Mouse (Mus musculus) granulocyte monocyte progenitor cell, adult 5-6 weeks (primary cell): Measurements from ENCODE around the gene Gm12166. TPM values are rescaled to one million over a fixed set of nuclear protein-coding genes. Genes with fewer than 3 reads are reported as not detected.

Experiments used
- ATAC-seq: replicated peaks from 2 replicates; pipeline ENCODE4 v1.8.0; 2016; ENCODE audit warnings: mild to moderate bottlenecking, moderate TSS enrichment, inconsistent platforms; ENCODE audit not compliant: poor library complexity, severe bottlenecking
- total RNA-seq, 2 experiments: library from RNA; stranded (forward) in 1 of 2; stranded (reverse) in 1 of 2; fragments of 200-712, 200-1000 nt in 1 of 2; fragments of >200 nt in 1 of 2; fragmentation: Nextera tagmentation in 1 of 2; gene quantifications; 2 replicates each; pipeline ENCODE4 v1.2.3; 2014 to 2017

Gm12166 gene
- total RNA-seq (2014; fragmentation: Nextera tagmentation), result 9.0 and 11.9 TPM in 2 replicates
- total RNA-seq (2017), result 20.7 and 35.7 TPM in 2 replicates

DNA sequence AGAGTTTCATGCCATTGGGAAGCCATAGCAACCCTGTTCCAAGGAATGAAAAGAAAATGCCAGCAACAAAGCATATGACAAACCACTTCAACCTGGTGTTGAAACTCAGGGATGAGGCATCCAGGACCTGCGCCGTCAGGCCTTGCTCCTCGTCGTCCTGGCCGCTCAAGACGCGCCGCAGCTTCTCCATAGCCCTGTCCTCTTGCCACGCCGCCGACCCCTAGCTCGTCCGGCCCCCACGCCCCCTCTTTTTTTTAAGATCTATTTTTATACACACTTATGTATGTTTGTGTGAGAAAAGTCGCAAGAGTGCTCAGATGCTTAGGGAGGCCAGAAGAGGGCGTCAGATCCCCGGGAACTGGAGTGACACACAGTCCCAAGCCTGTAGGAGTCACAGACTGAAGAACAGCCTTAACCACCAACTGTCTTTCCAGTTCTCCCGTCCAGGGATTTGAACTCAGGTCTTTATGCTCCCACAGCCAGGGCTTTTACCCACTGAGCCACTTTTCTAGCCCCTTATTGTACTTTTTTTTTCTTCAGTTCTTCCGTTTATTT lies at the start of gene Gm12166:
TSS of gene Gm12166 (minus strand) at position 217 of the 555 bp plus-strand sequence.
- ATAC-seq, result peak; percentile 67

DNA sequence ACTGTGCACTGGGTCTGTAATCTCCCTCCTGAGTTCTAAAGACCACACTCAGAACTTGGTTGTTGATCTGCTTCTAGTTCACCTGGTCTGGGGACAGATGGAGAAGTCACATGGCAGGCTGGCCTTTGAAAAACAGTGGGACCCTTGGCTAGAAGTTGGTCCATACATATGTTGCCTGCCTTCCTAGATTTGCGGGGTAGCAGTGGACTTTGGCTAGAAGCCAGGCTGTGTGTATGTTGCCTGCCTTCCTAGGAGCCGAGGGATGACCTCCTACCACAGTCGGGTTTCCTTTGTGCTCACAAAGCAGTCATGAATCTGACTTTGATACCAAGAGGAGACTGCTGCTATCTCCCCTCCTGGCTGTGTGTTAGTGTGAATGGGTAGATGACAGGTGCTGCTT lies 44.9 kb upstream of the Gm12166 start:
- ATAC-seq, result no peak

DNA sequence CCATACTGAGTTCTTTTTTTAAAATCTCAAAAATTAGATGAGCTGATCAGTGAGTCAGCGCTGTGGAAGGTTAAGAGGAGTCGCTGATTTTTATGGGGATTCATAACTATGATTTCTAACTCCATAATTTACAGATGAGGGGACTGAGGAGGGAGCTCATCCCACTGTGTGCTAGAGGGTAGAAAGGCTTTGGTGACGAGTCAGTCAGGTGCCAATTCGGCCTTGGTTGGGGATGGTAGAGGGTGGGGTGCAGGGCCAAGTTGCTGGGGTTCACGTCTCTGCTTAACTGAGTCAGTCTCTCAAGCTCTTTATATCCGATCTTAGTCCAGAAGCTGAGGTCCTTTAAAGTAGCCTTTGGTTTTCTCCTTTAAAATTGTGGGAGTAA lies 44.1 kb upstream of the Gm12166 start:
- ATAC-seq, result no peak

DNA sequence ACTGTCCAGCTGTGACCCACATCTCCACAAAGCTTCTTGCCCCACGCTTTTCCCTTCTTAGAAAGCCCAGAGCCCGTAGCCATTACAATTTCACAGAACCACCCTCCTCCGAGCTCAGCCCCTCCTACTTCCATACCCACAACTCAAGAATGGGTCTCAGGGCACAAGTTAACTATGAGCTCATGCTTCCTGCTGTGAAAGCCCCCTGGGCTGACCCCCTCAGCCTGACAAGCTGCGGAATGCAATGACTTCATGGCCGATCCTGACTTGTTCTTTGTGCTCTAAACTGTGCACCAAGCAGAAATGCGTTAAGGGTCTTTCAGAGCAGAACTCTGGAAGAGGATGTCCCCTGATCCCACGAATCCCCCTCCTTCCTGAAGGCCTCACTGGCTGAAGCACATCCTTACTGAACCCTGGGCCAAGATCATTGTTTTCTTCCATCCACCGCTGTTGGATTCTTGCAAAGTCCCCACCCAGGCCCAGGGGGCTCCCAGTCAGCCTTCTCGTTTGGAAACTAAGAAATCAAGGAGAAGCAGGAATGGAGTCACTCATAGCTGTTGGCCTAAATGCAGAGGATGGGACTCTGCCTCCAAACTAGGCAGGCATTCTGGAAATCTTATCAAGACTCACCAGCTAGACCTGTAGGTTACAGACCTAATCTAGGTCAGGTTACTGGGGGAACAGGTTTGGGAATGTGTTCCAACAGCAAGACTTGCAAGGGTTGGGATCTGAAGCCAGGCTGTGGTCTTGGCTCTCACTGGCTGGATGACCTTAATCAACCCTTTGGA lies 43.5 kb upstream of the Gm12166 start:
- no peak for ATAC-seq

DNA sequence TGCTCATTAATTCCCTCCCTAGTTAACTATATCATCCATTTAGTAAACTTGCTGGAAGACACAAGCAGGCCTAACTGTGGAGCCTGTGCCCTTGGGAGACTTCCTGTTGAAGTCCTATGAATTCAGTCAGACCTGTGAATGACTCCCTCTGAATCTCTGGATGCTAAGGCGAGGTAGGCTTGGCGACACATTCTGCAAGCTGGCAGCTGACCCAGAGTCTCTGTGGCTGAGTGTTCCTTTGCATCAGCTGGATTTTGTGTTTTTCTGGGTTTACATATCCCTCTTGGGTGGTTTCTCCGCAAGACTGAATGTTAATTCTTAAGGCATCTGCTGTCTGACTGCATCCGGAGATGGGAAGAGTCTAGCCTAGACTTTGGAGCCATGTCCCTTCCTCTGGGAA lies 40.0 kb upstream of the Gm12166 start:
- no peak for ATAC-seq

DNA sequence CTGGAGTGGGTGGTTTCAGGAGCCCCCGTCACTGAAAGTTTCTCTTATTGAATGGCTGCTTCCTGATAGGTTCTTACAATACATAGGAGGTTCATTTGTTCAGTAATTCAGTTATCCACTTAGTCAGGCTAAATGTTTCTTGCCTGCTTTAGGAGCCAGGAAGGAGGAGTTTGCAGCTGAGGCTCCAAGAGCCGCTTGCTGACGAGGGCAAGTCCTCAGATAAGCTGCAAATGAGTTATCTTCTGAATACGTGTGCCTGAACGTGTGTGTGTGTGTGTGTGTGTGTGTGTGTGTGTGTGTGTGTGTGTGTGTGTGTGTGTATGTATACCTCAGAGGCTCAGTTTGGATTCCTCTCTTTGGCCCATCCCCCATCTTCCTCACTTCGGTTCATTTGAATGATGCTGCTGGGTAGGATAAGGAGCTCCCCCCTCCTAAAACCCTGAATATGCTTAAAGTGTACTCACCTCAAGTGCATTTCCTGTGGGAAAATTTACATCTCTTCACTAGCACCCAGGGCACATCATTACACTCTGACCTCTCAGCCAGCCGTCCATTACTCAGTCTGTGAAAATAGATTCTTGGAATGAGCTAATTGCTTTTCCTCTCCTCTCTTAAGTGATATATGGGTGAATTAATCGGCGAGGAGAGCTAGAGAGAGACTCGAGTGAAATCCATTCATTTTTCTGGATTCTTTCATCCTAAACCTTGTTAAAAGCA lies 39.0 kb upstream of the Gm12166 start:
- no peak for ATAC-seq

DNA sequence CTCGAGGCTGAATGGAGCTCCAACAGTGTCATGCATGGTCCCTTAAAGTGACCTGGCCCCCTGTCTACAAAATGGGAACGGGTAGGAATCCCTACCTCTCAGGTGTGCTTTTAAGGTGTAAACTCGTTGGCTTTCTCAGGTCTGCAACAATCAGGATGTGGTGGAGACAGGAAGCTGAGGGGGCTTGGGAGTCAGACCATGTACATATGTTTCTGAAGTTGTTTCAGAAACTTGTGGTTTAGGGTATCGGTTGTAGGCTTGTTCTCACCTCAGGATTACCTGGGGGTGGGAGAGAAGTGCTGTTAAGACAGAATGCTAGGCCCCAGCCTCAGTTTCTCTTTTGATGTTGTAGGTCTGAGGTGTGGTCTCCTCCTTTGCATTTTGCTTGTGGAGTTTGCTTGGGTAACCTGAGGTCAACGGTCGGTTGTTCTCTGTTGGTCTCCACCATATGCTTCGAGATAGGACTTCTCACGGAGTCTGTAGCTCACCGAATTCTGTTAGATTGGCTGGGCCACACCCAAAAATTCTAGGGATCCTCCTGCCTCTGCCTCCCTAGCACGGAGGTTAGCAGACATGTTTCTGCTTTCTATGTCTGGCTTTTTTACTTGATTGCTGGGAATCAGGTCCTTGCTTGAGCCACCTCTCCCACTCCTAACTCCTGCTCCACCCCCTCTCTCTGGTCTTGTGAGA lies 38.1 kb upstream of the Gm12166 start:
- no peak for ATAC-seq

DNA sequence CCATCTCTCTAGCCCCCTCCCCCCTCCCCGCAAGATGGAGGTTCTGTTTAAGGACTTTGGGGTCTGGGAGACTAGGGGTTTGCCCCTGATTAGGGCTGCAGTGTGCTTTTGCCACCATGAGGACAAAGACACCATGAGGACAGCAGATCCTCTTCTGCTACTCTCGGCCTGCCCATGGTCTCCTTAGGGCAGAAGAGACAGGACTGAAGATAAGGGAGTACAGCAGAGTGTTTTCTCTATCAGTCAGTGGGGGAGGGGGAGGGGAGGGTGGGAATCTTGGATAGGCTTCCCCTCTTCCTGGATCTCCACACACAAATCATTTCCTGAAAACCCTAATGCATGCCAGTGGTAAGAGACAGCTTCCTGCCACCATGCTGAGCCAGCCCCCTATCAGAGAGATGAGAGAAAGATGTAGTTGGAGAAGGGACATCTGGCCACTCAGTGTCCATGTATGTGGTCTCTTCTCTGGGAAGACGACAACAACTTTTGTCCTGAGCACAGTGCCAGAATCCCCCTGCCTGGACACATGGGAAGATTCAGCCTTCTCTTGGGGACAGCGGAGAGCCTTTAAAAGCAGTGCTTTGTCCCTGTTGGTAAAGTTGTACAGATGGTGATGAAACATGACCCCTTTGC lies 37.1 kb upstream of the Gm12166 start:
- ATAC-seq, result no peak

DNA sequence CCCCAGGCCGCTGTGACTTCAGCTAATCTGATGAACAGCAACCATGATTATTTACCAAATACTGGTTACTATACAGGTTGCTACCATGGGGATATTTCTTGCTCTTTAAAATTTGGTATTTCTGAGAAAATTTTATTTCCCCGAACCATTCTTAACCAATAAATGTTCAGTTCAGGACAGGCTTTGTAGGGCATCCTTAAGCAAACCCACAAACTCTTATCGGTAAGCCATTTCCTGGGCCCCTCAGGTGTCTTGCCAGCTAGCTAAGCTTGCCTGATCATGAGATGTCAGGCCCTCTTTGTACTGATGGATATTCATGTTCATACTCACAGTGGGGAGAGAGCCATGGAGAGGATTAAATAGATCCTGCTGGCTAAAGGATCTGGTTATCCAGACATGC lies 34.3 kb upstream of the Gm12166 start:
- ATAC-seq, result no peak

DNA sequence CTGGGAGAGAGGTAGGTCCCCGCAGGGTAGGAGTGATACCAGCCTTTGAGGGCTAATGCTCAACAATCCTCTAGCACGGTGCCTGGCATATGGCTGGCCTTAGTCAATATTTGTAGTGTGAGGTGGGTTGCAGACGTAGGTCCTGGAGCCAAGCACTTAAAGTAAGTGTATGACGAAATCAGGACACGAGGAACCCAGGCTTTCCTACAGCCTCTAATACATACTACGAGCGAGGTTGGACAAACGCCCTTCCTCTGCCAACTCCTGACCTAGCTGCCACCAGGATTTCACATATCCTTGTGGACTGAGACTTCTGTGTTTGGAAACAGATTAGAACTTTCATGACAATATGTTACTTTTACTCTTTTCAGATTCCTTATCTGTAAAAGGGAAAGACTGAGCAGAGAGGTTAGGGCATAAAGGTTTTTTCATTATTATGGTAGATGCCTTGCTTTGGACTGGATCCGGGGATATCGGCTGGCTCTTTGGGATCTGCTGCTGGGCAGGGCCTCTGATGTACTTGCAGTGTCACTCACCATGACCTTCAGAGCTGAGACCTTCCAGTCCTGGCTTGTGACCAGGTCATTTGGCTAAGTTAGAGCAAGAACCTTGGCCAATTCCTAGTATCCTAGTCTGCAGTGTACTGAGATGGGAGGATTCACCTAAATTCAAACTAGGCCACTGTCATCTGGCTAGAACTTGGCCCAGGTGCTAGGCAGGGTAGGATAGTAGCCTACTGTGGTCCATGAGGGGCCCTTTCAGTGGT lies 33.5 kb upstream of the Gm12166 start:
- peak; percentile 9 for ATAC-seq

DNA sequence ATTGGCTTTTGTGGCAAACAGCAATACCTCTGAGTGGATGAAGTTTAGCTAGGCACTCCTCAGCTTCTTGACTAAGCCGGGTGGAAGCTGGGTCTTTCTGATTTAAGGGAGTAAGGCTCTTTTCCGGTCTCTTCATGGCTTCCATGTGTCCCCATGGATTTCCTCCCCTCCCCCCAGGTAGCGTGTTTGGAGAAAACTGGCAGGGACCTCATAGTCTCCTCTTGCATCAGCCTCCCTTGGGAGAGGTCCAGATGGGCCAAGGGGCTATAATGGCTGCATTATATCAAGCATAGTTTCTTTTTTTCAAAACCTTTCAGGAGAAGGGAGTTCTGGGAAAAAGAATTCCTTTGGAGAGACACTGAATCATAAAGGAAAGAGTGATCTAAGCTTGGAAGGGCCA lies 32.4 kb upstream of the Gm12166 start:
- no peak for ATAC-seq

DNA sequence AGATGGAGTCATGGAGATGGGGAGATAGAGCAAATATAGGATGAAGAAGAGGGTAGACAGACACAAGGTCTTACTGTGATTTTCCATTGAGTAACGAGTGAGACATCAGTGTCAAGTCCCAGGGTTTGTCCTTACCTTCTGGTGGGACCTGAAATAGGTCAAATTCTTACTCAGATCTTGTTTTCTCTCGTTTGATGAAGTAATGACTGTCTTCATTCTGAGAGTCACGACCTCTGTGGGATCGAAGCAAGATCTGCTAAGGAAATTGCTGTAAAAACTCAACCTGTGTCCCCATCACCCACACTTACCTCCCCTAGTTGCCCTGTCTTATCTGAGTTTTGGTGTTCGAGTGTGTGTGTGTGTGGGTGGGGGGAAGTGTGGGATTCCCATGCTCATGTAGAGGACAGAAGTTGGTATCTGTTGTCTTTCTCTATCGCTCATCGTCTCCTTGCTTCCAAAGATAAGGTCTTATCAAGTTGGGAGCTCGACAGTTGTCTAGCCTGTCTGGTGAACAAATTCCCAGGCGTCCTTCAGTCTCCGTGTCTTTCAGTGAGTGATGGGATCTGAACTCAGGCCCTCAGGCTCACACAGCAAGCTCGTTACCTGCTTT lies 31.8 kb upstream of the Gm12166 start:
- no peak for ATAC-seq

DNA sequence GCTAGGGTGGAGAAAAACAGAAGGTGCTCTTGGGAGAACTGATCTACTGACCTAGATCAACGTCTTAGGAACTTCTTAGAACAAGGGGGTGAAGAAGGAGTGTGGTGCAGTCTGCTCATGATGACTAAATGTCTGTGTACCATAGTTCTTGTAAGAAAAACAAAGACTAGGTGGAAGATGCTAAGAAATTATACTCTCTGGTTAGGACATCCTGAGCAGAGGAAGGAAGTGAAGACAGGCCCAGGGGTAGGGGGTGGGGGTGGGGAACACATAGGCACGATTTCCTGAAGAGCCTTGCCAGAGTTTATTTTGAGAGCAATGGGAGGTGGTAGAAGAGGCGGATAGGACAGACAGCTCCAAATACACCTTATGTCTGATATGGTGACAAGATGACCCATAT lies 31.3 kb upstream of the Gm12166 start:
- peak; percentile 46 for ATAC-seq

DNA sequence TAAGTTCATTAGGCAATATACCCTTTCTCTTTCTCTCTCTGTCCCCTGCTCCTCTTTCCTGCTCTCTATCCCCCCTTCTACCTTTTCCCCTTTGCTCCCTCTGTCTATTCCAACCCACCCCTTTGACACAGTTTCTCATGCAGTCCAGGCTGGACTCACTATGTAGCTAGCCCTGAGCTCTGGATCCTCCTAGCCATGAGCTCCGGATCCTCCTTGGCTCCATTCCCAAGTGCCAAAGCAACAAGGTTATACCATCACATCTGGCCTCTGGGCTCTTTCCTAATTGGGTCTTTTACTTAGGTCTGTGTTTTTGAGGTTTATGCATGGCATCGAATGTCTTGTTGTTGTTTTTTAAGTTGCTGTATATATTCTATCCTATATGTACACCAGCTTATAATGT lies 29.0 kb upstream of the Gm12166 start:
- no peak for ATAC-seq

DNA sequence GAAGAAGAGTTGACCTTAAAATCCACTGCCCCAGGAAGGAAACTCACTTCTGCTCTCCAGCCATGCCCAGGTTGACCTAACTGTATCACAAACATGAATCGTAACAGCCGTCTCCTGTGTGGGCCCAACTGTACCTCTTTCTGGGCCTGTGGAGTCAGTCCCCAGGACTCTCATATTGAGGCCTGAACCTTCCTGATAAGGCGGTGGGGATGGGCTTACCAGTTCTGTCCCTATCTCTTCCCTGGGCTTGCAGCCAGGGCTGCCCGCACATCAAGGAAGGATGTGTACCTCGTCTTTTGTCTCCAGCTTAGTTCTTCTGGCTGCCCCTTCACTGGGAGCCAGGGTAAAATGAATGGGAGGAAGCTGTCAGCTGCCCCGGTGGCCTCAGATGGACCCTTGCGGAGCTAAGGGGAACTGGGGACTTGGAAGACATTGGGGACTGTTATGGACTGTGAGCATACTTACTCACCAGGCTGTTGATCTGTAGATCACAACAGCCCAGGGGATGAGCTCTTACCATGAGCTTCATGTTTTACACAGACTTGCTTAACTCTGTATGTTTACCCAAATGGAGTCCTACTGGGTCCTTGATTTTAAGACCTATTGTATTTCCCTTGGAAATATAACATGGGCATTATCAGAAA lies 25.7 kb upstream of the Gm12166 start:
- ATAC-seq, result no peak

DNA sequence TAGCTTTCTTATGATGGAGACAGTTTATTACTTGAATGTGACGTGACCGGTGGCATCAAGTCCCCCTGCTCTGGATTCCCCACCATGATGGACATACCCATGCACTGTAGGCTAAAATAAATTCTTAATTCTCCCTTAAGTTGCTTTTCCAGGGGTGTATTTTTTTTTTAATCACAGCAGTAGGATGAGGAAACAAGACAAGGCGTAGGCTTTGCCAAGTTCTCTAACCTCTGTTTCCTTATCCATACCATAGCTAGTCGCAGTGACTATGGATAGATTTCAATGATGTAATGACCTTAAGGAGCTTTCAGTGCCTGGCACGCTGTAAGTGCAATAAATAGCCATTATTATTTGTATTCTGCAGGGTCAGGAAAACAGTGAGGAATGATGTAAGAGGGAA lies 25.2 kb upstream of the Gm12166 start:
- ATAC-seq, result no peak

DNA sequence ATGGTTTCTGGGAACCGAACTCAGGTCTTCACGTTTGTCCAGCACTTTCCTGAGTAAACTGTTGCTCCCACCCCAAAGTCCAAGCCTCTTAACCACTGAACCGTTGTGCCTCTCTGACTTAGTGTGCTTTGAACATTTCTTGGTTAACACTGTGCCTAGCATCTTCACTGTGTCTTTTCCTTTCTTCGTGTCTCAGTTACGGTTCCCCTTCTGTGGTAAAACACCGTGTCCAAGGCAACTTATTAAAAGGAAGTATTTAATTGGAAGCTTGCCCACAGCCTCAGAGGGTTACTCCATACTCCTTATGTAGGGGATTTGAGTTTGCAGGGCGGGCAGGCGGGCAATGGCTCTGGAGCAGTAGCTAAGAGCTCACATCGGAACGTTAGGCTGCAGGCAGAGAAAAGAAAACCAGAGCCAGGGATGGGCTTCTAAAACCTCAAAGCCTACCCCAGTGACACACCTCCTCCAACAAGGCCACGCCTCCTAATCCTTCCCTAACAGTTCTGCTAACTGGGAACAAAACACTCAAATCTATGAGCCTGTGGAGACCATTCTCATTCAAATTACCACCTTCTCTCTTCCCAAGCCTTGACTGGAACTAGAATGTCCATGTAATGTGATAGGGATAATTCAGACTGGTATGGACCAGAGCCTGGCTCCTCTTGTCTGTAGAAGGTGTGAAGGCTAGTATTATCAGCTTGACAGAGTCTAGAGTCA lies 24.5 kb upstream of the Gm12166 start:
- ATAC-seq, result peak; percentile 95

DNA sequence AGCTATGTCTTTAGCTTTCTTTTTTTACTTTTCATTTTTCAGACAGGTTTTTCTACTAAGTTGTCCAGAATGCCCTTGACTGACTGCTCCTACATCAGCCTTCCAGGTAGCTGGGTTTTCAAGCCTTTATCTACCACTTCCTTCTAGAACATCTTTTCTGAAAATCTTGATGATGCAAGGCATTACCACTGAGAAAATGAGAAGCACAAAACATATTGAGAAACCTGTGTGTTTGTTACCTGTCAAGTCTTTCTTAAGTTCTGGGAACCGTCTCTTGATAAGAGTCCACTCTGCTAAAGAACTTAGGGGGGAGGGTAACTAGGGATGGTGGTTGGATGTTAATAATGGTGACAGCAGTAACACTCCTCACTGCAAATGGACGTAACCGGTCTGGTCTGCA lies 23.4 kb upstream of the Gm12166 start:
- no peak for ATAC-seq
